Mouse (Mus musculus) lung, postnatal 25 days (tissue): ENCODE measurements around the gene Cacfd1.

ENCODE experiments used
- DNase-seq: peaks from one replicate; pipeline ENCODE4 v3.0.0; 2022; ENCODE audit warnings: low spot score

Cacfd1 gene

GRCm38 (mm10) chr2:27026857-27027617 lies 17.3 kb downstream of the Cacfd1 start:
- DNase-seq, result no peak

- peak; percentile 91 for DNase-seq
These were observed 18.1 kb downstream of the Cacfd1 start, which contains the start of gene Slc2a6 for GRCm38 (mm10) chr2:27027618-27028436. Gene Slc2a6, minus strand, starts transcription at chr2:27027998.

- peak; percentile 47 for DNase-seq
These were observed 18.8 kb downstream of the Cacfd1 start for GRCm38 (mm10) chr2:27028437-27029015.

GRCm38 (mm10) chr2:27032361-27032760 lies 22.6 kb downstream of the Cacfd1 start:
- DNase-seq, result no peak

GRCm38 (mm10) chr2:27036003-27036402 lies 26.3 kb downstream of the Cacfd1 start:
- DNase-seq, result no peak

DNA sequence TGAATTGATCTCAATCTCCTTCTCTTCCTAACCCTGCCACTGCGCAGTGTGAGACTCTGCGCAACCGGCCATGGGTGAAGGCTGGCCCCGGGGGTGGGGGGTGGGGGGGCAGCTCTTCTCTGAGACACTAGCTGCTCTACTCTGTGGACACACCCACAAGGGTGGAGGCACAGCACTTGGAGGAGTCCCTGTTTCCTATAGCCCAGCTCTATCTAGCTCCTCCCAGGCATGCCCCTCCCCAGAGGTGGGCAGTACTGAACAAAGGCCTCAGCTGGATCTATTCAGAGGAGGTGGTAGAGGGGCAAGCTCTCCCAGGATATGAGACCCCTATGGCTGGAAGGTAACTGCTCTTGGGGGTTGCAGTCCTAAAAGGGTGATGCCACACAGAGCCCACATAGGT lies 27.3 kb downstream of the Cacfd1 start:
- DNase-seq, result no peak

DNA sequence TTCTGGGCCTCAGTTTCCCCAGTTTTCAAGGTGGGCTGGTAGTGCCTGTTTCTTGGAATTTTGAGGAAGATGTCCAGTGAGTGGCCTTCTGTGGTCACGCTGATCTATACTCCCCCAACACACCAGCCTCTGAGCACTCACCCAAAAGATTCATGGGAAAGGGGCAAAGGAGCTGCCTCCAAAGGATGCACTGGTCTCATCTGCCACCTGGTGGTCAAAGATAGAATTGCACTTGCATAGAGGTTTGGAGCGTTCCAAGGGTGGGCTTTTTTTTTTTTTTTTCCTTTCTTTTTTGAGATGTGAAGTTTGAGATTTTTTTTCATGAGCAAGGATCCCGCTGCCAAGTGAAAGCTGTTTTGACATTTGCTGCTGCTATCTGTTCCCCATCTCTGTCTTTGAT lies 28.9 kb downstream of the Cacfd1 start:
- DNase-seq, result peak; percentile 74

DNA sequence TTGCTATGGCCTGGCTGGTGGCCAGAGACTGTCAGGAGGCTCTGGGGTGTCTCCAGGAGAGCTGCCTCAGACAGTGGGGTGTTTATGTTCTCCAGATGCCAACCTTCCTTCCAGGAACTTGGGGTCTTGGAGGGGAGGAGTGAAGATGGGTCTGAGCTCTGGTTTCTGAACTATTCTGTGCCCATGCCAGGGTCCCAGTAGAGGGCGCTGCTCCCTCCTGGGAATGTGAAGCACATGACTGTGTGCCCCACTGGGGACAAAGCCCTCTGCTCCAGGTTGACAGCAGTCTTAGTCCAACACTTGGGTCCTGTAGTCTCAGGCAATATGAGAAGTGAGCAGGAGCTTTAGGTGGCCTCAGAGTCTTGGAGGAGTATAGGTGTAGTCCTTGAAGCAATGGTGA lies 29.6 kb downstream of the Cacfd1 start:
- DNase-seq, result no peak

GRCm38 (mm10) chr2:27042131-27042844 lies 32.6 kb downstream of the Cacfd1 start:
- DNase-seq, result no peak

- peak; percentile 82 for DNase-seq
These were observed 33.7 kb downstream of the Cacfd1 start for GRCm38 (mm10) chr2:27043461-27043860.

- DNase-seq, result no peak
These were observed 34.4 kb downstream of the Cacfd1 start for GRCm38 (mm10) chr2:27044166-27044565.

GRCm38 (mm10) chr2:27044641-27045040 lies 34.9 kb downstream of the Cacfd1 start:
- DNase-seq, result no peak

DNA sequence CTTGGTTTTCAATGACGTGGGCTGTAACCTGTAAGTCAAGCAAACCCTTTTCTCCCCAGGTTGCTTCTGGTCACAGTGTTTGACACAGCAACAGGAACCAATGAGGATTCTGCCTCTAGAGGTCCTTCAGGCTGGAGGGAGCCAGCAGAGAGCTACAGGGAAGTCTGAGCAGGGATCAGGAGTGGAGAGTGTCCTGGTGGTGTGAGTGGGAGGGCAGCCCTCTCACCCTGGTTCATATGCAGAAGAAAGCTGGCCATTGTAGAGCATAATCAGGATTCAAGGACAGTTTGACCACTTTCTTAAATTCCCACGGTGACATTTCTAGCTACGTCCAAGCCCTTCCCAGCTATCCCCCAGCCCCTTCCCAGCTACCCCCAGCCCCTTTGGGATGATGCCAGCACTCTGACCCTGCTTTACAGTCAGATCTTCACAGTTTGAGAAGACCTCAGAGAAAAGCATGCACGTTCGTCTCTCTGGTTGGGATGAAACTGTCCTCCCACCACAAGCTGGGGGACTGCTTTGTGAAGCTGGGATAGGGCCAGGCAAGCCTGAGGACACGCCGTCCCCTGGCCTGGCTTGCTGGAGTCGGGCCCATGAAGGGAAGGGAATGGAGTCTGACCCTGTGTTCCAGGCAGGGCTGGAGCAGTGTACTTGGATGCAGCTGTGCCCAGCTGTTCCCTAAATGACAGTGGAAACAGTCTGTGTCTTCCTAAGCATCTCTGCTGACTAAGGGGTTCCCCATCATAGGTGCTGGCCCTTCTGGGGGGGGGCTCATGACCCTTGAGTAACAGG lies 36.4 kb downstream of the Cacfd1 start:
- peak; percentile 78 for DNase-seq

DNA sequence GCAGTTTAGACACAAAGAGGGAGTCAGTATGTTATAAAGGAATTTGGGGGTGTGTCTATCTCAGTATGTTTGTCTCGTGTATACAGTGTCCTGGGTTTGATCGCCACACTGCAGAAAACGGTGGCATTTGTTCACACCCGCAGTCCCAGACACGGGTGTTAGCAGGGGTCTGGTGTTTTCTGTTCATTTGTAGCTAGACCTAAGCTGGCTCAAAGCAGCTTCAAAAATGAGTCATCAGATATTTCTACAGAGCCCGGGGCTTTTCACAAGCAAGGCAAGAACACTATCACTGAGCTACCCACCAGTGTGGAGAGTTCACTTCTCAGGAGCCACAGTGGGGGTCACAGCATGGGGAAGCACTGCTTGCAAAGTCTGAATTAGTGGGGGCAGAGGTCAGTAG lies 39.7 kb downstream of the Cacfd1 start:
- no peak for DNase-seq

DNA sequence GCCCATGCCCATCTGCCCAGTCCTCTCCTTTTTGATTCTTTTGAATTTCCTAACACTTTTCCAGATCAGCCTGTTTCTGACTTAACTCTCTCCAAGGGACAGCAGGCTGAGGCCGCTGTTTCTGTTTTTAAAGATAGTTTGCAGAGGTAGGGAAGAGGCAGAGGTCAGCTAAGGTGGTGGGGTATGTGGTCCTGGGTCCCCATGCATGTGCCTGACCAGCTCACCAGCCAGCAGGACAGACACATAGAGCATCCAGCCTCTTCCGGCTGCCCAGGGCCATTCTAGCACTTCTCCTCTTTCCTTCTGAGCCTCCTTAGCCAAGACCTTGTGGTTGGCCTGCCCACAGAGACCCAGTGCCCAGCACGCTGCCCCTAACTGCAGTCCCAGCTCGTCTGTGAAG lies 48.5 kb downstream of the Cacfd1 start:
- DNase-seq, result no peak

GRCm38 (mm10) chr2:27058751-27059150 lies 49.0 kb downstream of the Cacfd1 start:
- no peak for DNase-seq

DNA sequence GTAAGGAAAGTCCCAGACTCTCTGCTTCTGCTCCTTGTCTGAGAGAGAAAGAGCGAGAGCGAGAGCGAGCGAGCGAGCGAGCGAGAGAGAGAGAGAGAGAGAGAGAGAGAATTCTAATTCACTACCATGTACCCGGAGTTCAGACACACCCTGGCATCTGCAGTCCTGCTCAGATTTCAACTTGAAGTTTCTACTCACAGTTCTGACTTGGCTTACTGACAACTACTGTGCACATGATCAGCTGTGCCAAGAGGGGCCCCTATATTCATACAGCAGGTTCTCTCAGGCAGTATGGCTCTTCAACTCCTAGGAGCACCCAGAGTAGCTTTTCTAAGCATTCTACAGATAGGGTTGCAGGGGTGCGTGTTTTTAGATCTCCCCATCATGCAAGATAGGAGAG lies 49.5 kb downstream of the Cacfd1 start:
- no peak for DNase-seq

- no peak for DNase-seq
These were observed 57.4 kb downstream of the Cacfd1 start for GRCm38 (mm10) chr2:27067124-27067523.

DNA sequence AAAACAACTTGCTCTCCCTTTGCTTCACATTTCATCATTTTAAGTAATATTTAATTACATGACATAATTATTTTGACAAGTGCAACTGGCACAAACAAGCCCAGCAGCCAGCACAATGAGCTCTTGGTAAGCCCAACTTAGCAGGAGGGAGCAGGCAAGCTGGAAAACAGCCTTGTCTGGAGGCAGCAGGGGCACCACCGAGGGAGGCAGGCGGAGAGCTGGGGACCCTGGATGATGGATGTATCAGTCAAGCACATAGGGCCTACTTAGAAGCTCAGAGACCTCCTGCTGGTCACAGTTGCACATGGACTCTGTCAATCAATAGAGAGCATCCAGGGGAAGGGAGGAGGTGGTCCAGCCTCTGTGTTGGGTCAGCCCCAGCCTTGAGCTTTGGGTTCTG lies 58.3 kb downstream of the Cacfd1 start:
- no peak for DNase-seq

DNA sequence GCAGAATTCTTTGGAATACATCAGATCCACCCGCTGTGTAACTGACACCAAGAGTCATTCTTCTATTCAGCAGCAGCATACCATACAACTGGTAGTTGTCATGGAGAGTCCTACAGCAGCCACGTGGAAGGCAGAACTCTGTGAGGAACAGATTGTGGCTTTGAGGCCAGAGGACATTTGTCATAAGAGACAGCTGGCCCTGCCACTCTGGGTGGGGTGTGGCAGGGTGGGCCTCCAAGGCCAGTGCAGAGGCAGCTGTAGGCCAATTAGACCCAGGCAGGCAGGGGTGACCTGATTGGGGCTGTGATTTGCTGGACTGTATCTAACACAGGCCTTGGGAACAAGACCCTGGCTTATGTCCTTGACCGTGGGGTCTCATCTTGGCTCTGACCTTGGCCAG lies 59.9 kb downstream of the Cacfd1 start:
- no peak for DNase-seq

GRCm38 (mm10) chr2:27070247-27070813 lies 60.6 kb downstream of the Cacfd1 start:
- DNase-seq, result no peak
